Mouse (Mus musculus): Measurements from ENCODE around the gene Cenpu. TPM values are rescaled to one million over a fixed set of nuclear protein-coding genes. Genes with fewer than 3 reads are reported as not detected.
A peak's percentile ranks its signal among the peaks of the same experiment; 100 is the strongest.

Cenpu gene
- polyA plus RNA-seq, 1 experiment from 2014 or later = 19.8 TPM

DNA sequence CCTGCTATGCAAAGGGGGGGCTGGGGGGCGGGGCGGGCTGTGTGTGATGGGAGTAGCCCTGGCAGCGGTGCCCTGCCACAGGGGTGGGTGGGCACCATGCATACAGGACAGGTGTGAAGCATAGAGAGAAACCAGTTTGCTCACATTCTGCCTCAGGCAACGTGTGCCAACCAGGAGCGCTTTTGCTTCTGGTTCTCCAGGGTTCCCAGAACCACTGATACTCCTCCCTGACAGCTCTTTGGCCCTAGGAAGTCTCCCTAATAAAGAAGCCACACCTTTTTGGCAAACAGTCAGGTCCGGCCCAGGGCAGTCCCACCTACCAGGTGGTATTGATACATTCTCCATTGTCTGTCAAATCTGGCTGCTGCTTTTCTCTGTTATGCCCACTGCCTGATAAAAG lies 8.2 kb upstream of the Cenpu start:
- DNase-seq (ENCODE audit: low spot score) (no peak), ATAC-seq (replicated peaks; ENCODE audit: low FRiP score, low TSS enrichment, low read depth) (no peak)
- Histone ChIP-seq H3K4me1 (replicated peaks; ENCODE audit: control insufficient read depth, insufficient read depth, low read length) (no peaks in the 10 kb centered on the region), H3K27me3 (replicated peaks; ENCODE audit: control insufficient read depth, insufficient read depth, low read length) (no peaks in the 10 kb centered on the region), H3K36me3 (ENCODE audit: control insufficient read depth, insufficient read depth, low read length) (no peaks in the 10 kb centered on the region), H3K4me2 (ENCODE audit: low read length) (no peak overlapping the region), H3K9ac (ENCODE audit: low read length) (no peak overlapping the region), H3K27ac (ENCODE audit: low read depth) (no peak overlapping the region), H3K9me3 (ENCODE audit: control insufficient read depth, low read length) (no peaks in the 10 kb centered on the region), H3K4me3 (ENCODE audit: low read depth, low read length) (no peak overlapping the region)
- WGBS = 71% methylated on average over 6 of the region's 6 CpGs

- H3K9me3 ChIP-seq (ENCODE audit: control insufficient read depth, low read length) = no peaks in the 10 kb centered on the region
- 95% methylated on average over 5 of the region's 5 CpGs for WGBS
- no peak overlapping the region for H3K9ac ChIP-seq (ENCODE audit: low read length)
- H3K27me3 ChIP-seq (replicated peaks; ENCODE audit: control insufficient read depth, insufficient read depth, low read length) = no peaks in the 10 kb centered on the region
- no peak overlapping the region for H3K4me3 ChIP-seq (ENCODE audit: low read depth, low read length)
- DNase-seq (ENCODE audit: low spot score) = no peak
- peaks cover 1% of the 10 kb centered on the region; the same call in 1 of the 2 replicates for H3K4me1 ChIP-seq (replicated peaks; ENCODE audit: control insufficient read depth, insufficient read depth, low read length)
- no peak for ATAC-seq (replicated peaks; ENCODE audit: low FRiP score, low TSS enrichment, low read depth)
- no peak overlapping the region for H3K27ac ChIP-seq (ENCODE audit: low read depth)
- H3K36me3 ChIP-seq (ENCODE audit: control insufficient read depth, insufficient read depth, low read length) = no peaks in the 10 kb centered on the region
- H3K4me2 ChIP-seq (ENCODE audit: low read length) = no peak overlapping the region
These were observed 6.0 kb upstream of the Cenpu start for GRCm38 (mm10) chr8:46545854-46546253.

DNA sequence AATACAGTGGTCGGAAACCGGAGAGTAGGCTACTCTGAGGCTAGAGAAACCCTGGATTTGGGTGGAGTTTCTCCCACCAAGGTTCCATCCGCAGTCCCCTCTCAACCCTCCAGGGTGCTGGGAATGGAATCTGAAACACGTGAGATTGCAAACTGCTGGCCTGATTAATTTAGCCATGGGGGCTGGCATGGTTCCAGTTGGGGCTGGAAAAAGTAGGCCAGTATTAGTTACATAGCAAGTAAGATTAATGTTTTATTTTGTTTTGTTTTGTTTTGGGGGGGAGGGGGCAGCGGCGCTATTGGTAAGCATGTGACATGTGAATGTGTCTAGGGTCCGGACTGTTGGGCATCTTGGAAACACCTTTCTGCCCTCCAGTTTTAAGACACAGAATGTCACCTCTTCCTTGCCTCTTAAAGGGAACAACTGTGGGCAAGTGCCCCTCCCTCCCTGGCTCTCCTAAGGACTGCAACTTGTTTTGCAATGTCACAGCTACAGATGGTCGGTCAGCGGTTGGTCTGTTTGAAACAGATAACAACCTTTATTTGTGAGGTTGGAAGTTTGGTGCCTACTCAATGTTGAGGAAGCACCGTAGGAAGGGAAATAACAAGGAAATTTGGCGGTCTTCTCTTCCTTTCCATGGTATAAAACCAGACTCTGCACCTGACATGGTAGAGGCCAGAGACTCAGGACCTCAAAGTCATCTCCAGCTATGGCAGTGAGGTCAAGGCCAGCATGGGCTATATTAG lies 5.2 kb upstream of the Cenpu start:
- Histone ChIP-seq H3K9ac (ENCODE audit: low read length) (no peak overlapping the region), H3K27ac (ENCODE audit: low read depth) (no peak overlapping the region), H3K9me3 (ENCODE audit: control insufficient read depth, low read length) (no peaks in the 10 kb centered on the region), H3K4me2 (ENCODE audit: low read length) (no peak overlapping the region), H3K27me3 (replicated peaks; ENCODE audit: control insufficient read depth, insufficient read depth, low read length) (no peaks in the 10 kb centered on the region), H3K4me3 (ENCODE audit: low read depth, low read length) (no peak overlapping the region), H3K36me3 (ENCODE audit: control insufficient read depth, insufficient read depth, low read length) (no peaks in the 10 kb centered on the region), H3K4me1 (replicated peaks; ENCODE audit: control insufficient read depth, insufficient read depth, low read length) (peaks cover 5% of the 10 kb centered on the region; the same call in 1 of the 2 replicates)
- ATAC-seq (replicated peaks; ENCODE audit: low FRiP score, low TSS enrichment, low read depth) (no peak), DNase-seq (ENCODE audit: low spot score) (no peak)
- WGBS = 74% methylated on average over 11 of the region's 11 CpGs

DNA sequence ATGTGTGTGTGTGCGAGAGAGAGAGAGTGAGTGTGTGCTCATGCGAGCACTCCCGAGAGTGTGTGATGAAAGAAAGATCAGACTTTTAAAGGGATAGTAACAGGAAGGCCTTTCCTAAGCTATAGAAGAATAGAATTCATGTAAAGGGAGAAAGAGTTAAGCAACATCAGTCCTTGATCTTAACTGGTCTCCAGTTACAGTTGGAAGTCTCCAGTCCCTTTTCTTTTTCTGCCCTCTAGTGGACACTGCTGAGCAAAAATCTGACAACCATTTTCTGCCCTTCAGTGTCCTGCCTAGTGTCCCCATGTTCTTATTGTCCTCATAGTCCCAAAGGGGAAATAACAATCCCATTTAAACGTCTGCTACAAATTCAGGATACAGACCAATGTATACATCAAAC lies 4.6 kb upstream of the Cenpu start:
- no peaks in the 10 kb centered on the region for H3K36me3 ChIP-seq (ENCODE audit: control insufficient read depth, insufficient read depth, low read length)
- no peak overlapping the region for H3K27ac ChIP-seq (ENCODE audit: low read depth)
- H3K4me2 ChIP-seq (ENCODE audit: low read length) = no peak overlapping the region
- H3K9ac ChIP-seq (ENCODE audit: low read length) = no peak overlapping the region
- H3K27me3 ChIP-seq (replicated peaks; ENCODE audit: control insufficient read depth, insufficient read depth, low read length) = no peaks in the 10 kb centered on the region
- WGBS = 43% methylated on average over 4 of the region's 4 CpGs
- H3K4me3 ChIP-seq (ENCODE audit: low read depth, low read length) = no peak overlapping the region
- no peak for ATAC-seq (replicated peaks; ENCODE audit: low FRiP score, low TSS enrichment, low read depth)
- no peak for DNase-seq (ENCODE audit: low spot score)
- no peaks in the 10 kb centered on the region for H3K9me3 ChIP-seq (ENCODE audit: control insufficient read depth, low read length)
- H3K4me1 ChIP-seq (replicated peaks; ENCODE audit: control insufficient read depth, insufficient read depth, low read length) = peaks cover 5% of the 10 kb centered on the region; the same call in 1 of the 2 replicates

DNA sequence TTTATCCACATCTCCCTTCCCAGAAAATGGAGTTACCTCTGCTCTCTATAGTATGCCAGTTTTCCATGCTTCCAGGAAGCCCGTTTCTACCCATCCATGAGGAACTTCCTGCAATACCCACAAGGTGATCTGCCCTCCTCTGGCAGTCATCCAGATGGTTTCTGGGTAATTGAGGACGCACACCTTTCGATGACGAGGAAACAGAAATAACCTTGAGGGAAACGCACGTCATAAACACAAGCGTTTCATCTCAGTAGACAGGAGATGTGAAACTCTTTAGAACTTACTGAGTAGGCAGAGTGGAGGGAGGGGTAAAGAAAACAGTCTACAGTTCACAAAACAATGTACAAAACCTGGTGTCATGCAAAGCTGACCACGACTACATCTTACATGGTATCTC lies 1.8 kb upstream of the Cenpu start:
- ATAC-seq (replicated peaks; ENCODE audit: low FRiP score, low TSS enrichment, low read depth) (no peak), DNase-seq (ENCODE audit: low spot score) (no peak)
- no peaks in the 10 kb centered on the region for H3K36me3 ChIP-seq (ENCODE audit: control insufficient read depth, insufficient read depth, low read length)
- no peak overlapping the region for H3K4me2 ChIP-seq (ENCODE audit: low read length)
- H3K4me3 ChIP-seq (ENCODE audit: low read depth, low read length) = no peak overlapping the region
- H3K9me3 ChIP-seq (ENCODE audit: control insufficient read depth, low read length) = no peaks in the 10 kb centered on the region
- H3K4me1 ChIP-seq (replicated peaks; ENCODE audit: control insufficient read depth, insufficient read depth, low read length) = peaks cover 12% of the 10 kb centered on the region
- H3K9ac ChIP-seq (ENCODE audit: low read length) = no peak overlapping the region
- 79% methylated on average over 8 of the region's 8 CpGs for WGBS
- H3K27me3 ChIP-seq (replicated peaks; ENCODE audit: control insufficient read depth, insufficient read depth, low read length) = no peaks in the 10 kb centered on the region
- no peak overlapping the region for H3K27ac ChIP-seq (ENCODE audit: low read depth)

DNA sequence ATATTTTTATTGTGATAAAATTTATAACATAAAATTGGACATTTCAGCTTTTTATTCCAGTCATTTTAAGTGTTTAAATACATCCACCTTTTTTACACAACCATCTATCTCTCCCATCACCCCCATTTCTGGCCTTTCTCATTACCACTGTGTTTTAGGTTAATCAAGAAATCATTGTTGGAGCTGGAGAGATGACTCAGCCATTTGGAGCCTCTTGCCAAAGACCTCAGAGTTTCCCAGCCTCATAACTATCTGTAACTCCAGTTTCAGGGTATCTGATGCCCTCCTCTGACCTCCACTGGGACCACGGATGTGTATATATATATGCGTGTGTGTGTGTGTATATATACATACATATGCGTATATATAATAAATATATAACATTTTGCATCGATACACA lies 799 bp upstream of the Cenpu start:
- Histone ChIP-seq H3K4me1 (replicated peaks; ENCODE audit: control insufficient read depth, insufficient read depth, low read length) (peaks cover 12% of the 10 kb centered on the region), H3K4me3 (ENCODE audit: low read depth, low read length) (peak overlapping the region; percentile 81), H3K4me2 (ENCODE audit: low read length) (peak overlapping the region; percentile 65), H3K27me3 (replicated peaks; ENCODE audit: control insufficient read depth, insufficient read depth, low read length) (no peaks in the 10 kb centered on the region), H3K9me3 (ENCODE audit: control insufficient read depth, low read length) (no peaks in the 10 kb centered on the region), H3K36me3 (ENCODE audit: control insufficient read depth, insufficient read depth, low read length) (no peaks in the 10 kb centered on the region), H3K27ac (ENCODE audit: low read depth) (no peak overlapping the region), H3K9ac (ENCODE audit: low read length) (peak overlapping the region; percentile 59; the same call in 1 of the 2 replicates)
- no peak for DNase-seq (ENCODE audit: low spot score)
- ATAC-seq (replicated peaks; ENCODE audit: low FRiP score, low TSS enrichment, low read depth) = no peak
- WGBS = 36% methylated on average over 4 of the region's 4 CpGs

DNA sequence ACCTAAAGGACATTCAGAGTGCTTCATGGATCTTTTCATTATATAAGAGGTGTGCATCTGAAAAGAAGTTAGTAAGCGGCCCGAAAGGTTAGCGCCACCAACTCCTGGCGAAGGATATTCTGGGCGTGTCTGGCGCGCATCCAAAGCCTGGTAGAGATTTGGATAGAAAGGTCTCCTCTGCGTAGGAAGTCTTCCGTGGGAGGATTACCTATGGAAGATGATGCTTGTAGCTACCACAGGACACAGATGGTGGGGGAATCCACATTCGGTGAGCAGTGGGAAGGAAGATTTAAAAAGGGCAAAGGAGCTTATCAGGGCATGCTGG lies 575 bp downstream of the Cenpu start:
- Histone ChIP-seq H3K4me3 (ENCODE audit: low read depth, low read length) (peak overlapping the region; percentile 81), H3K27me3 (replicated peaks; ENCODE audit: control insufficient read depth, insufficient read depth, low read length) (no peaks in the 10 kb centered on the region), H3K9ac (ENCODE audit: low read length) (peak overlapping the region; percentile 53), H3K4me1 (replicated peaks; ENCODE audit: control insufficient read depth, insufficient read depth, low read length) (peaks cover 12% of the 10 kb centered on the region), H3K4me2 (ENCODE audit: low read length) (peak overlapping the region; percentile 84), H3K27ac (ENCODE audit: low read depth) (peak overlapping the region; percentile 51; the same call in 1 of the 2 replicates), H3K36me3 (ENCODE audit: control insufficient read depth, insufficient read depth, low read length) (0 out of 2 replicates have a peak, but pooled peaks cover 5% of the 10 kb centered on the region), H3K9me3 (ENCODE audit: control insufficient read depth, low read length) (no peaks in the 10 kb centered on the region)
- DNase-seq (ENCODE audit: low spot score) (no peak), ATAC-seq (replicated peaks; ENCODE audit: low FRiP score, low TSS enrichment, low read depth) (no peak)
- WGBS = 2% methylated on average over 10 of the region's 10 CpGs

DNA sequence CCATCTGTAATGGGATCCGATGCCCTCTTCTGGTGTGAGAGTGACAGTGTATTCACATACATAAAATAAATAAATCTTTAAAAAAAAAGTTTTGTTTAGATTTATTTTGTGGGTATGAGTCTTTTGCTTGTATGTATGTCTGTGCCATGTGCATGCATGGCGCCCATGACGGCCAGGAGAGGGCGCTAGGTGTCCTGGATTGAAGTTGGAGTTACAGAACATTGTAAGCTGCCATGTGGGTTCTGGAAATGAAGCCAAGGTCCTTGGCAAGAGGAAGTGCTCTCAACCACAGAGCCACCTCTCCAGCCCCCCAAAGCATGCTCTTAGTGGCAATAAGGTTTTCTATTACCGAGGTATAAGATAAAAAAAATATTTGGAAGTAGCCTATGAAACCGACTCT lies 7.6 kb downstream of the Cenpu start:
- H3K9ac ChIP-seq (ENCODE audit: low read length) = no peak overlapping the region
- no peak for DNase-seq (ENCODE audit: low spot score)
- H3K27me3 ChIP-seq (replicated peaks; ENCODE audit: control insufficient read depth, insufficient read depth, low read length) = no peaks in the 10 kb centered on the region
- H3K36me3 ChIP-seq (ENCODE audit: control insufficient read depth, insufficient read depth, low read length) = peaks cover 30% of the 10 kb centered on the region; the same call in 1 of the 2 replicates
- H3K4me3 ChIP-seq (ENCODE audit: low read depth, low read length) = no peak overlapping the region
- no peak overlapping the region for H3K4me2 ChIP-seq (ENCODE audit: low read length)
- WGBS = 83% methylated on average over 6 of the region's 6 CpGs
- H3K9me3 ChIP-seq (ENCODE audit: control insufficient read depth, low read length) = no peaks in the 10 kb centered on the region
- ATAC-seq (replicated peaks; ENCODE audit: low FRiP score, low TSS enrichment, low read depth) = no peak
- no peak overlapping the region for H3K27ac ChIP-seq (ENCODE audit: low read depth)
- H3K4me1 ChIP-seq (replicated peaks; ENCODE audit: control insufficient read depth, insufficient read depth, low read length) = no peaks in the 10 kb centered on the region

GRCm38 (mm10) chr8:46562333-46562732 lies 10.5 kb downstream of the Cenpu start:
- Histone ChIP-seq H3K27me3 (replicated peaks; ENCODE audit: control insufficient read depth, insufficient read depth, low read length) (no peaks in the 10 kb centered on the region), H3K4me1 (replicated peaks; ENCODE audit: control insufficient read depth, insufficient read depth, low read length) (no peaks in the 10 kb centered on the region), H3K9me3 (ENCODE audit: control insufficient read depth, low read length) (no peaks in the 10 kb centered on the region), H3K36me3 (ENCODE audit: control insufficient read depth, insufficient read depth, low read length) (peaks cover 32% of the 10 kb centered on the region; the same call in 1 of the 2 replicates), H3K4me3 (ENCODE audit: low read depth, low read length) (no peak overlapping the region), H3K9ac (ENCODE audit: low read length) (no peak overlapping the region), H3K4me2 (ENCODE audit: low read length) (no peak overlapping the region), H3K27ac (ENCODE audit: low read depth) (no peak overlapping the region)
- ATAC-seq (replicated peaks; ENCODE audit: low FRiP score, low TSS enrichment, low read depth) (no peak), DNase-seq (ENCODE audit: low spot score) (no peak)
- 89% methylated on average over 16 of the region's 16 CpGs for WGBS
